In the genomic region with DNA sequence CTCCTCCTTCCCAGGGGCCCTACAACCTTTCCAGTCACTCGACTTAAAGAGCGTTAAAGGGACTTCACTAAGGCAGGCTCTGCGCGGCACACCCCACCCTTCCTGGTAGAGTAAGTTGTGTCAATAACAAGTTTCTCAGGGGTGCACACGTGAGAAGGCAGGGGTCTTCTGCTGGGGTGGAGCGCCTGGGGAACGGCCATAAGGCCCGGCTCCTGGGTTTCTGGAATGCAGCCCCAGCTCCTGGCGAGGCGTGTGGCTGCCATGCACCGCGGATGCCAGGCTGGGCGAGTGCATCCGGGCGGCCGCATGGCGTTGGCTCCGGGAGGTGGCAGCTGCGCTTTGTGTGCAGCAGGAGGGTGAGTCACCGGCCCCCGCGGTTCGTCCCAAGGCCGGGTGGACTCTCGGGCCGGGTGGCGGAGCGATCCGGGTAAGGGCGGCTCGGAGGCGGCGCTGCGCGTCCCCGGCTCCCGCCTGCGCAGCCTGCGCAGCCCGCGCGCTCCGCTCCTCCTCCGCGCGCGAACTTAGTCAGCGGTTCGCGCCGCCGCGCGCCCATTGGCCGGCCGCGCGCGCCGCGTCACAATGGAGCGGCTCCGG, we compare ENCODE assay signal across 8 mouse cellular contexts. TPM values are rescaled to one million over a fixed set of nuclear protein-coding genes. Genes with fewer than 3 reads are reported as not detected.
DNase-seq lines count a peak whose midpoint lies in the region; ATAC-seq and TF ChIP-seq lines count a peak whose summit lies in the region.

Gene Lrrc8b (plus strand): TSS at position 578 of the 594 bp plus-strand sequence.

- peak; percentile 17; the same call in 1 of the 2 replicates for ATAC-seq in G1E (ENCODE audit: extremely low read depth, insufficient number of reproducible peaks, low FRiP score, poor library complexity, severe bottlenecking)
- ATAC-seq in forebrain, postnatal 0 days = peak; percentile 96
- peak; percentile 96 for ATAC-seq in neural tube, embryonic 15.5 days (ENCODE audit: low FRiP score)

- peak within 1 kb of the TSS; percentile 63 for H3K27ac ChIP-seq in cerebellum, adult 2 months (ENCODE audit: insufficient read depth, low read length)
- H3K27ac ChIP-seq in forebrain, postnatal 0 days (ENCODE audit: low read depth, low read length) = peak within 1 kb of the TSS; percentile 94
- peak within 1 kb of the TSS; percentile 98 for H3K27ac ChIP-seq in layer of hippocampus, adult 2 months
- peak within 1 kb of the TSS; percentile 89 for H3K27ac ChIP-seq in neural tube, embryonic 15.5 days (replicated peaks)

- peak within 1 kb of the TSS; percentile 95 for H3K4me3 ChIP-seq in G1E (ENCODE audit: low read depth, low read length)
- H3K4me3 ChIP-seq in cerebellum, adult 2 months (replicated peaks; ENCODE audit: insufficient read depth, low read depth, low read length) = peak within 1 kb of the TSS; percentile 75
- peak within 1 kb of the TSS; percentile 98 for H3K4me3 ChIP-seq in forebrain, postnatal 0 days (ENCODE audit: low read depth, low read length)
- peak within 1 kb of the TSS; percentile 91 for H3K4me3 ChIP-seq in layer of hippocampus, adult 2 months
- peak within 1 kb of the TSS; percentile 71 for H3K4me3 ChIP-seq in lung, adult 2 months (replicated peaks; ENCODE audit: extremely low read depth, low read depth, low read length)
- peak within 1 kb of the TSS; percentile 89 for H3K4me3 ChIP-seq in neural tube, embryonic 15.5 days (replicated peaks)

- TF ChIP-seq POLR2A in cerebellum, adult 2 months (IDR thresholded peaks at IDR 0.05; ENCODE audit: borderline replicate concordance, insufficient read depth, low read length) = no peak
- peak; percentile 37; the same call in 1 of the 2 replicates for TF ChIP-seq POLR2A in lung, adult 2 months (IDR thresholded peaks at IDR 0.05; ENCODE audit: borderline replicate concordance, extremely low read depth, low read depth, low read length)

- H3K4me2 ChIP-seq in forebrain, postnatal 0 days (ENCODE audit: low read depth) = peak within 1 kb of the TSS; percentile 95
- peak within 1 kb of the TSS; percentile 94 for H3K4me2 ChIP-seq in neural tube, embryonic 15.5 days

- H3K4me1 ChIP-seq in G1E (ENCODE audit: insufficient read depth, low read depth, low read length) = peaks cover 67% of the 10 kb centered on the region
- peaks cover 3% of the 10 kb centered on the region; the same call in 1 of the 2 replicates for H3K4me1 ChIP-seq in cerebellum, adult 2 months (ENCODE audit: control insufficient read depth, insufficient read depth, low read length)
- H3K4me1 ChIP-seq in forebrain, postnatal 0 days (ENCODE audit: insufficient read depth) = no peaks in the 10 kb centered on the region
- H3K4me1 ChIP-seq in lung, adult 2 months (ENCODE audit: control insufficient read depth, insufficient read depth, low read length) = peaks cover 2% of the 10 kb centered on the region
- H3K4me1 ChIP-seq in neural tube, embryonic 15.5 days = peaks cover 23% of the 10 kb centered on the region

- intact Hi-C loops in heart, postnatal 36 days (cut with DNase I) = loop anchor here (5.0 kb wide), 1 partner anchor 102 kb away; the partner anchor contains the start of gene Lrrc8c

- H3K9ac ChIP-seq in forebrain, postnatal 0 days = peak within 1 kb of the TSS; percentile 97
- H3K9ac ChIP-seq in neural tube, embryonic 15.5 days (replicated peaks) = peak within 1 kb of the TSS; percentile 96

- no peaks in the 10 kb centered on the region for H3K27me3 ChIP-seq in G1E (ENCODE audit: insufficient read depth, low read length)
- no peaks in the 10 kb centered on the region for H3K27me3 ChIP-seq in cerebellum, adult 2 months (ENCODE audit: control insufficient read depth, insufficient read depth, low read length)
- no peaks in the 10 kb centered on the region for H3K27me3 ChIP-seq in forebrain, postnatal 0 days (ENCODE audit: insufficient read depth, low read length)
- H3K27me3 ChIP-seq in neural tube, embryonic 15.5 days (replicated peaks) = no peaks in the 10 kb centered on the region

- peaks cover 41% of the 10 kb centered on the region for H3K36me3 ChIP-seq in G1E (replicated peaks)
- H3K36me3 ChIP-seq in forebrain, postnatal 0 days (ENCODE audit: insufficient read depth) = peaks cover 5% of the 10 kb centered on the region; the same call in 1 of the 2 replicates
- peaks cover 7% of the 10 kb centered on the region; the same call in 1 of the 2 replicates for H3K36me3 ChIP-seq in neural tube, embryonic 15.5 days

- DNase-seq in G1E (ENCODE audit: low spot score) = peak; percentile 79
- DNase-seq in cerebellum, adult 2 months = peak; percentile 89 to 90
- peak; percentile 94 for DNase-seq in forebrain, postnatal 0 days
- DNase-seq in heart, postnatal 36 days = peak; percentile 82 to 87
- DNase-seq in layer of hippocampus, adult 2 months (ENCODE audit: low spot score in 2 of 2) = peak; percentile 78 to 81
- peak; percentile 81 for DNase-seq in lung, adult 2 months
- peak; percentile 77 for DNase-seq in testis, postnatal 14 days (ENCODE audit: low spot score)

- under 1% methylated on average over 63 of the region's 63 CpGs for WGBS in cerebellum, adult 2 months
- 3% methylated on average over 33 of the region's 63 CpGs for WGBS in forebrain, postnatal 0 days
- WGBS in lung, adult 2 months = under 1% methylated on average over 63 of the region's 63 CpGs
- WGBS in neural tube, embryonic 15.5 days = under 1% methylated on average over 41 of the region's 63 CpGs

- TF ChIP-seq CTCF in G1E (IDR thresholded peaks at IDR 0.05; ENCODE audit: low read depth, low read length) = no peak
- no peak for TF ChIP-seq CTCF in cerebellum, adult 2 months (IDR thresholded peaks at IDR 0.05; ENCODE audit: borderline replicate concordance, insufficient read depth, low read depth, low read length)
- no peak for TF ChIP-seq CTCF in forebrain, postnatal 0 days (IDR thresholded peaks at IDR 0.05; ENCODE audit: low read depth)
- TF ChIP-seq CTCF in layer of hippocampus, adult 2 months (conservative IDR thresholded peaks at IDR 0.05) = peak; percentile 37; the same call in 1 of the 2 replicates
- TF ChIP-seq CTCF in lung, adult 2 months (IDR thresholded peaks at IDR 0.05; ENCODE audit: insufficient read depth, low read length) = no peak

- H3K9me3 ChIP-seq in G1E (replicated peaks) = peaks cover 3% of the 10 kb centered on the region; the same call in 1 of the 2 replicates
- H3K9me3 ChIP-seq in forebrain, postnatal 0 days (ENCODE audit: low read length) = 0 out of 2 replicates have a peak, but pooled peaks cover 9% of the 10 kb centered on the region
- 0 out of 2 replicates have a peak, but pooled peaks cover 2% of the 10 kb centered on the region for H3K9me3 ChIP-seq in neural tube, embryonic 15.5 days (replicated peaks)

RNA-seq across cellular contexts. Expression of gene Lrrc8b, which starts in this region (rescaled TPM):
- total RNA-seq in G1E (2014; fragmentation: Nextera tagmentation) = 55.3 and 57.0 TPM in 2 replicates
- total RNA-seq in G1E (2017) = 17.0 and 18.0 TPM in 2 replicates
- polyA plus RNA-seq in G1E (2012) = 3.9 and 6.4 TPM in 2 replicates
- polyA plus RNA-seq in cerebellum, adult 2 months (2012; rRNA removed) = 23.4 and 23.6 TPM in 2 replicates
- 57.3 and 64.0 TPM in 2 replicates for total RNA-seq in forebrain, postnatal 0 days (2014; rRNA removed)
- polyA plus RNA-seq in forebrain, postnatal 0 days (2015; fragmentation: Nextera tagmentation; extraction: Ambion mirVana) = 16.5 and 20.8 TPM in 2 replicates
- total RNA-seq in heart, postnatal 36 days (2021) = 1 to 10 TPM; 4.4 to 5.1 TPM
- 10 to 100 TPM; 61.6 TPM for total RNA-seq in layer of hippocampus, adult 2 months (2021)
- 21.3 and 26.7 TPM in 2 replicates for polyA plus RNA-seq in lung, adult 2 months (2012; rRNA removed)
- 11.6 and 13.8 TPM in 2 replicates for polyA plus RNA-seq in neural tube, embryonic 15.5 days (2015; fragmentation: Nextera tagmentation; extraction: Ambion mirVana)

Comparison
In these comparisons a context has a peak if more than half of its experiments do, and no peak if none do; other contexts are left out.
1. Peak in every context shown above with its lines: DNase-seq, ATAC-seq, H3K4me3 ChIP-seq and H3K27ac ChIP-seq.
2. ATAC-seq: peak in every context shown above with its lines; median percentile 96 in forebrain, postnatal 0 days; 96 in neural tube, embryonic 15.5 days; 17 in G1E.